Mouse (Mus musculus) heart, embryonic 14.5 days (tissue): Measurements from ENCODE around the gene Palld. TPM values are rescaled to one million over a fixed set of nuclear protein-coding genes. Genes with fewer than 3 reads are reported as not detected.

Experiments
- ATAC-seq: fragments of 200-750 bp; cut with Nextera tagmentation; 2 replicates; pipeline ENCODE4 v1.8.0; 2017; ENCODE audit warnings: low read depth, moderate TSS enrichment; ENCODE audit not compliant: insufficient number of reproducible peaks, insufficient read depth, low FRiP score
- H3K27ac ChIP-seq, 2 experiments: fragments of 200-500 bp in 1 of 2; fragments of 300-500 bp in 1 of 2; sonication (generic) in 1 of 2; replicated peaks in 1 of 2; 2 replicates each; pipeline ENCODE4 v1.5.1; 2012 to 2014; ENCODE audit warnings: low read depth in 2 of 2, low read length in 2 of 2, control low read depth in 1 of 2, mild to moderate bottlenecking in 1 of 2, mixed read lengths in 1 of 2; ENCODE audit not compliant: control insufficient read depth in 1 of 2, insufficient read depth in 1 of 2
- H3K27me3 ChIP-seq: fragments of 300-500 bp; sonication (generic); 2 replicates; pipeline ENCODE4 v1.6.1; 2014; ENCODE audit warnings: mild to moderate bottlenecking, low read length, control low read depth; ENCODE audit not compliant: control insufficient read depth, insufficient read depth
- H3K36me3 ChIP-seq: fragments of 300-500 bp; sonication (generic); 2 replicates; pipeline ENCODE4 v1.6.1; 2014; ENCODE audit warnings: mild to moderate bottlenecking, control low read depth, low read length, mixed read lengths; ENCODE audit not compliant: control insufficient read depth, insufficient read depth
- H3K4me1 ChIP-seq, 2 experiments: fragments of 200-500 bp in 1 of 2; fragments of 300-500 bp in 1 of 2; sonication (generic) in 1 of 2; 2 replicates each; pipeline ENCODE4 v1.6.1; 2012 to 2014; ENCODE audit warnings: low read length in 2 of 2, control low read depth in 1 of 2, mixed read lengths in 1 of 2; ENCODE audit not compliant: control insufficient read depth in 2 of 2, insufficient read depth in 2 of 2
- H3K4me2 ChIP-seq: fragments of 300-500 bp; sonication (generic); 2 replicates; pipeline ENCODE4 v1.6.1; 2014; ENCODE audit warnings: mild to moderate bottlenecking, low read length
- H3K4me3 ChIP-seq, 2 experiments: fragments of 200-500 bp in 1 of 2; fragments of 300-500 bp in 1 of 2; sonication (generic) in 1 of 2; 2 replicates each; pipeline ENCODE4 v1.5.1; 2012 to 2014; ENCODE audit warnings: low read length in 2 of 2, mild to moderate bottlenecking in 2 of 2, control low read depth in 1 of 2, low read depth in 1 of 2, moderate library complexity in 1 of 2; ENCODE audit not compliant: control insufficient read depth in 1 of 2, insufficient read depth in 1 of 2
- H3K9ac ChIP-seq: fragments of 300-500 bp; sonication (generic); 2 replicates; pipeline ENCODE4 v1.6.1; 2014; ENCODE audit warnings: mild to moderate bottlenecking, low read length
- H3K9me3 ChIP-seq: fragments of 300-500 bp; sonication (generic); 2 replicates; pipeline ENCODE4 v1.6.1; 2016; ENCODE audit warnings: low read length, control low read depth; ENCODE audit not compliant: control insufficient read depth
- WGBS: fragments of 180-500 bp; shearing (Covaris S2); extraction: QIAGEN DNeasy Blood & Tissue Kit; methylation state at CpG from one replicate; pipeline ENCODE4 v1.1.7; 2014; 5-methylcytosine and 5-hydroxymethylcytosine counted together
- polyA plus RNA-seq: library from polyadenylated mRNA; unstranded; fragments of >200 nt; fragmentation: Nextera tagmentation; extraction: Ambion mirVana; gene quantifications from 2 replicates; pipeline ENCODE4 v1.2.1, GENCODE M21; 2014

Gene Palld
- polyA plus RNA-seq, 1 experiment from 2014 or later: 187 TPM

GRCm38 (mm10) chr8:61499035-61499434 lies 403.5 kb downstream of the Palld start:
- Histone ChIP-seq H3K4me1 (no peaks in the 10 kb centered on the region), H3K27me3 (no peaks in the 10 kb centered on the region), H3K4me3 (no peak overlapping the region), H3K9me3 (no peaks in the 10 kb centered on the region), H3K9ac (no peak overlapping the region), H3K27ac (no peak overlapping the region), H3K4me2 (no peak overlapping the region), H3K36me3 (peaks cover 39% of the 10 kb centered on the region)
- no peak for ATAC-seq
- 52% methylated on average over 4 of the region's 4 CpGs for WGBS

DNA sequence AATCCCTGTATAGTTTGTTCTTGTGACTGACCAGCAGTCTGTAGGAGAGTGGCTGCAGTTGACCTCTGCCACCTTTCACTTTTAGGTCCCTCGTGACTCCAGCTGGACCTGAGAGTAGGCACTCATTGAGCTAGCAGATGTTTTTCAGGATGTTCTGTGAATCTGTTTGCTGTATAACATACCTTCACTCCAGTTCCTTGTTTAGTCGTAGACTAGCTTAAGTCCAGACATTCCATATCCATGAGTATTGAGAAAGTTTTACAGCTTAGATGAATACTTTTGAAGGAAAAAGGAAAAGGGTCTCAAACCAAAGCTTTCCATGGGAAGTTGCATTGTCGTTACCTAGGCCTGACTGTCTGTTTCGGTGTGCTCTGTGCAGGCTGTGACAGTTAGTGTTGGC lies 405.4 kb downstream of the Palld start:
- H3K36me3 ChIP-seq: peaks cover 36% of the 10 kb centered on the region
- H3K27ac ChIP-seq: no peak overlapping the region
- WGBS: 83% methylated on average over 4 of the region's 4 CpGs
- no peak overlapping the region for H3K9ac ChIP-seq
- no peaks in the 10 kb centered on the region for H3K4me1 ChIP-seq
- no peaks in the 10 kb centered on the region for H3K9me3 ChIP-seq
- H3K4me3 ChIP-seq: no peak overlapping the region
- H3K27me3 ChIP-seq: no peaks in the 10 kb centered on the region
- no peak overlapping the region for H3K4me2 ChIP-seq
- no peak for ATAC-seq

DNA sequence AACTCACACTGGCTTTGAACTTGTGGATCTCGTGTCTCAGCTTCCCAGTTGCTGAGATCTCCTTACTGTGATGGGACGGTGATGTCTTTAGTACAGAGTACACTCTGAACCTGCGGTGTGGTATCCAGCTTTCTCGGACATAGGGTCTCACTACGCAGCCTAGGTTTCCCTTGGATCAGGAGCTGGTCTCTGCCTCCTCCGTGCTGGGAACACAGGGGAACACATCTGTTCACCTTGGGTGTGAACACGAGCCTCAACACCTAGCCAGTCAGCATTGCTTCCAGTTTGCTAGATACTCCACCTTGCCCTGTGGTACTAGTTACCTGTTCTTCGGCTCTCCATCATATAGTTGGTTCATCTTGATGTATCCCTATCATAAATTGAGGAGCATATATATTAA lies 413.9 kb downstream of the Palld start:
- no peaks in the 10 kb centered on the region for H3K27me3 ChIP-seq
- H3K9ac ChIP-seq: peak overlapping the region; percentile 86
- peaks cover 13% of the 10 kb centered on the region for H3K36me3 ChIP-seq
- H3K27ac ChIP-seq: no peak overlapping the region
- 89% methylated on average over 8 of the region's 8 CpGs for WGBS
- H3K4me2 ChIP-seq: peak overlapping the region; percentile 88
- peak overlapping the region in 1 of 2 experiments; percentile 81; a peak in 2 of 4 replicates for H3K4me3 ChIP-seq
- H3K4me1 ChIP-seq: peaks cover 2 to 5% of the 10 kb centered on the region in 2 experiments; a peak in 1 of 4 replicates
- no peaks in the 10 kb centered on the region for H3K9me3 ChIP-seq
- no peak for ATAC-seq

- Histone ChIP-seq H3K4me2 (peak within 1 kb of the TSS; percentile 88), H3K9ac (peak within 1 kb of the TSS; percentile 86), H3K27me3 (no peaks in the 10 kb centered on the region), H3K4me1 (peaks cover 2 to 5% of the 10 kb centered on the region in 2 experiments; a peak in 1 of 4 replicates), H3K9me3 (no peaks in the 10 kb centered on the region), H3K27ac (peak within 1 kb of the TSS; percentile 91 to 98), H3K36me3 (peaks cover 8% of the 10 kb centered on the region), H3K4me3 (peak within 1 kb of the TSS; percentile 81)
- under 1% methylated on average over 29 of the region's 29 CpGs for WGBS
- peak; percentile 88 for ATAC-seq
Measured at GRCm38 (mm10) chr8:61487597-61488156, 414.8 kb downstream of the Palld start, which contains the start of gene Cbr4. TSS of gene Cbr4 (plus strand) at chr8:61487734.

DNA sequence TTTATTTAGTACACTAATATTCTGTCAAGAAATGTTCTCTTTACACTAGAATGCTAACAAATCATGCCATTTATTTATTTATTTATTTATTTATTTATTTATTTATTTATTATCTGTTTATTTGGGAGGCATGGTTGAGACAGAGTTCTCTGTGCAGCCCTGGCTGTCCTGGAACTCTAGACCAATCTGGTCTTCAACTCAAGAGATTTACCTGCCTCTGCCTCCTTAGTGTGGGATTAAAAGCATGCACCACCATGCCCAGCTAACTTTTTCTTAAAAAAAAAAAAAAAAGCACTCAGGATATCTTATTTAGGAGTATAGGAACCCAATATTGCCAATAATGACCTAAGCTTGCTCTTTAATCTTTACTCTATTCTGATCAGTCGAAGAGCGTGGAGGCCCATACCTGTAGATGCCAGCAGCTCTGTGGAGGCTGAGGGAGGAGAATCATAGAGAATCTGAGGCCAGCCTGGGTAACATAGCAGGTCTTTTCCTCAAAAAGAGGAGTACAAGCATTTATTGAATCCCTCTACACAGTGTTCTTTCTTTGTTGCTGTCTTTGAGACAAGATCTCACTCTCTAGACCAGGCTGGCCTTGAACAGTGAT lies 415.5 kb downstream of the Palld start:
- peaks cover 7% of the 10 kb centered on the region for H3K36me3 ChIP-seq
- WGBS: 96% methylated on average over 2 of the region's 2 CpGs
- no peak for ATAC-seq

DNA sequence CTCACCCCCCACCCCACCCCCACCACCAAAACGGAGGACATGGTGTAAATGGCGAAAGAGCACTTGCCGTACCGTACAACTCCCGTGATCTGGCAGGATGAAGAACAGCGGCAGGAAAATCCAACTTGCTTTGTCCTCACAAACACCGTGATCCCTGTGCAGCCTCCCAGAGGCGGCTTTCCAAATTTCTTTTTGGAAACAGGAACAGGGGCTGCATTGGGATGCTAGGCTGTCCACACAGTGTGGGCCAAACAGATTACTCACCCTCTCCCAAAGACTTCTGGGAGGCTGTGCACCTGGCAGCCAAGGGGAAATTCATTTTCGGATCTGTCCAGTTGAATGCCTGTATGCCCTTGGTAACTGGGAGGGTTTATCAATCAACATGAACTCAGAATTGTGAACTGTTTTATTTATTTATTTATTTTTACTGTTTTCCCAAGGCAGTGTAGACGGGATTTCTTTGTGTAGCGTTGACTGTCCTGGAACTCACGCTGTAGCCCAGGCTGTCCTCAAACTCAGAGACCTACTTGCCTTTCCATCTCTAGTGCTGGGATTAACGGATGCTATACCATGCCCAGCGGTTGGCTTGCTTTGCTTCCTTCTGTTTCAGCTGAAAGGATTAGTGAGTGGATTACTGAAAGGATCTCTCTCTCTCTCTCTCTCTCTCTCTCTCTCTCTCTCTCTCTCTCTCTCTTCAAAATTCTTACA lies 422.1 kb downstream of the Palld start:
- Histone ChIP-seq H3K27me3 (no peaks in the 10 kb centered on the region), H3K4me2 (no peak overlapping the region), H3K27ac (no peak overlapping the region), H3K9me3 (no peaks in the 10 kb centered on the region), H3K4me1 (no peaks in the 10 kb centered on the region), H3K9ac (no peak overlapping the region), H3K4me3 (no peak overlapping the region), H3K36me3 (no peaks in the 10 kb centered on the region)
- no peak for ATAC-seq
- WGBS: 85% methylated on average over 14 of the region's 14 CpGs

More for the DNA sequence above, 415.5 kb downstream of the Palld start:
- Histone ChIP-seq H3K4me3 (no peak overlapping the region; a peak in 1 of 4 replicates), H3K4me1 (peaks cover 2 to 5% of the 10 kb centered on the region in 2 experiments; a peak in 1 of 4 replicates), H3K27ac (no peak overlapping the region; a peak in 1 of 4 replicates), H3K27me3 (no peaks in the 10 kb centered on the region), H3K9me3 (no peaks in the 10 kb centered on the region), H3K9ac (no peak overlapping the region), H3K4me2 (no peak overlapping the region)

GRCm38 (mm10) chr8:61479506-61480214 lies 422.8 kb downstream of the Palld start:
- ATAC-seq: no peak

More at GRCm38 (mm10) chr8:61479506-61480214, 422.8 kb downstream of the Palld start:
- Histone ChIP-seq H3K4me1 (no peaks in the 10 kb centered on the region), H3K4me2 (no peak overlapping the region), H3K27ac (no peak overlapping the region), H3K36me3 (no peaks in the 10 kb centered on the region), H3K27me3 (no peaks in the 10 kb centered on the region), H3K9me3 (no peaks in the 10 kb centered on the region), H3K4me3 (no peak overlapping the region), H3K9ac (no peak overlapping the region)
- 49% methylated on average over 11 of the region's 11 CpGs for WGBS
